Mouse (Mus musculus) naive thymus-derived CD4-positive, alpha-beta T cell, adult 2 months (primary cell): ENCODE data around the gene Parp8.

Source experiments
- DNase-seq: peaks from one replicate; pipeline ENCODE4 v3.0.0-alpha.2; 2011; ENCODE audit warnings: low read depth

The Parp8 gene

GRCm38 (mm10) chr13:116843937-116844336, 181.4 kb downstream of the Parp8 start:
- no peak for DNase-seq

- DNase-seq, result no peak
These were observed 194.4 kb downstream of the Parp8 start for GRCm38 (mm10) chr13:116830984-116831383.

- no peak for DNase-seq
These were observed 196.3 kb downstream of the Parp8 start for GRCm38 (mm10) chr13:116829015-116829414.

GRCm38 (mm10) chr13:116811456-116811855, 213.9 kb downstream of the Parp8 start:
- no peak for DNase-seq
